Mouse (Mus musculus): ENCODE results near the gene Klhl29. TPM values are rescaled to one million over a fixed set of nuclear protein-coding genes. Genes with fewer than 3 reads are reported as not detected.
"Not testable (repeated sequence)": the region's sequence is repeated elsewhere in the genome, so short reads cannot be mapped to it uniquely, and the experiment has no call there.

Klhl29 gene
- total RNA-seq, 2 experiments from 2014 or later: not detected

DNA sequence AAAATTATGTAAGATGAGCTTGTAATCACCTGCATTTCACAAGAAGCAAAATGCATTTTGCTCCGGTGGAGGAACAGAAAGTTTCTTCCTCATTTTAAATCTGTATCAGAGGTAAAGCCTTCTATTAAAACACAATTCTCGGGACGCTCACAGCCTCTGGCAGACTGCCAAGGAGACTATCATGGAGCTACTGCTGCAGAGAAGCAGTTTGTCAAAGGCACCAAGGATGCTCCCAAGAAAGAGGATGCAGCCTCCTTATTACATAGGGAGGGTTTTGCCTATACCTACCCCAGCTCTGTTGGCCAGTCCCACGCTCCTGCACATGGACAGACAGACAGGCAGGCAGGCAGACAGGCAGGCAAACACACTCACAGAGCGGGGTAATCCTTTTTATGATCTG lies 16.4 kb downstream of the Klhl29 start:
- no peak for ATAC-seq (replicated peaks; ENCODE audit: poor library complexity, severe bottlenecking)

DNA sequence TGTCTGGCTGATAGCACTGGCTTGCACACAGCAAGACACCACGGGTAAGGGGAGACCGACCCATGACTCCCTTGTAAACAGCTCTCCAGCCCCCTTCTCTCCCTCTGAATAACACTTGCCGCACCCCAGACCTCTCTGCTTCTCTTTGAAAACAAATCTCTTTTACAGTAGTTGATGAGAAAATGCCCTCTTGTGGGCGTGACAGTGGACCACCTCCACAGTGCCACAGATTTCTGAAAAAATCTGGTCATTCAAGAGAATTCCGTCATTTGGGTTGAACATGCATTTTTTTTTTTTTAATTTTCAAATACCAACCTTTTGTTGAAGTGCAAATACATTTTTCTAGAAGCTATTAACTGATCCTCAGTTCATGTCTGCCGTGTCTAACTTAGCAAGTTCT lies 17.0 kb downstream of the Klhl29 start:
- ATAC-seq (replicated peaks; ENCODE audit: poor library complexity, severe bottlenecking): no peak

DNA sequence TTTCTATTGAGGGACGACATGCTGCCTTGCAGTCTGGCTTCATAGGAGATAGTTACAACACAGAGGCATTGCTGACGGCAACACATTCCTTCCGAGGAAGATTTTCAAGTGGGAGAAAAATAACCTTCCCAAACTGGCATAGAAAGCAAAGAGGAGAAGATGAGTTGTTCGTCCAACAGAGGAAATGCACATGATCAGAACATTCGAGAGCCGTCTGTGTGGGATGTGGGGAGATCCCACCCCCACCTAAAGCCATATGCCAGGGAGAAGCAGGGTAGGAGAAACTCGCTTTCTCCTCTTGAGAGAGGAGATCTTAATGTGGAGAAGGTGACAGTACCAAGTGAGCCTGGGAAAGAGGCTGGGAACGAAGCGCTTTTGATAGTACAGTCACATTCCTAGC lies 22.1 kb downstream of the Klhl29 start:
- ATAC-seq (replicated peaks; ENCODE audit: poor library complexity, severe bottlenecking): no peak

DNA sequence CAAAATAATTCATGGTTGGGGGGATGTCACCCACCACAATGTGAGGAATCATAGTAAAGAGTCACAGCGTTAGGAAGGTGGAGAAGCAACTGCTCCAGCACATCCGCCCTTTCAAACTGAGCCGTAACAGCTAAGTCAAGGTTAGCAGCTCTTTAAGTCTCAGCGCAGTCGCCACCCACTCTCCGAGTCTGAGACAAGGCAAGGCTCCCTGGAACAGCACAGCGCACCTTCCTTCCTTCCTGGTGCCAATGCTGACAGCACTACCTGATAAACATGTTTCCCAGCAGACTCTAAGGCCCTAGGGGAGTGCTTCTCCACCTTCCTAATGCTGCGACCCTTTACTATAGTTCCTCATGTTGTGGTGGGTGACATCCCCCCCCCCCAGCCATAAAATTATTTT lies 22.7 kb downstream of the Klhl29 start:
- ATAC-seq (replicated peaks; ENCODE audit: poor library complexity, severe bottlenecking): no peak

DNA sequence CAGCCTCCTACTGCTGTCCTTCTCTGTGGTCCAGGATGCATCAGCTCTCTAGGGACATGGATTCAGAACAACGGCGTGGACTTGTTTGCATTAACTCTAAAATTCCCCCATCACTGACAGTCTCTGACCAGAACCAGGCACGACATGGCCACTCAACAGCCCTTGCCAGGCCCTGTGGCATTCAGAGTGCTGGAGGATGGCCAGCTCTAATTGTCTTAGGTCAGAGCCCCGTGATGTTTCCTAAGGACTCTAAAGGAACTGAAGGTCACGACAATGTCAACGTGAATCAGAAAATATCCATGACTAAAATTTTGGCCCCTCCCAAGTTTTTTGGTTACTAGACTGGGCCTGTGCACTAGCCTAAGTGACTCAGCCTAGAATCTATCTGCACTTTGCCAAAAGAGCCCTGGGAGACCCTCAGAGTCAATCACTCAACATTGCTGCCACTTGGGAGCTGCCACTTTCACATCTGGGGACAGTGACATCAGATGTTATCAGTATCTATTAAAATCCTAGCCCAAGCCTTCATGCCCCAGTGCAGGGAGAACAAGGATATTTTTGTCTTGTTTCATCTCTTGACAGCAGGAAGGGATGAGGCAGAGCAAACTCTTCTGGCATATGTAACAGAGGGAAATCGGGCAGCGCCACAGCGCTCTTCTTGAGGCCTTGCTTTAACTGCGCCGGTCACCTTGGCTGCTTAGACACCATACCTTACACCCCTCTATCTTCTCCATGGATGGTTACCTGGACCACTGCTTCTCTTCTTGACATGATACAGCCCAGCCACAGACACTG lies 24.8 kb downstream of the Klhl29 start:
- no peak for ATAC-seq (replicated peaks; ENCODE audit: poor library complexity, severe bottlenecking)

DNA sequence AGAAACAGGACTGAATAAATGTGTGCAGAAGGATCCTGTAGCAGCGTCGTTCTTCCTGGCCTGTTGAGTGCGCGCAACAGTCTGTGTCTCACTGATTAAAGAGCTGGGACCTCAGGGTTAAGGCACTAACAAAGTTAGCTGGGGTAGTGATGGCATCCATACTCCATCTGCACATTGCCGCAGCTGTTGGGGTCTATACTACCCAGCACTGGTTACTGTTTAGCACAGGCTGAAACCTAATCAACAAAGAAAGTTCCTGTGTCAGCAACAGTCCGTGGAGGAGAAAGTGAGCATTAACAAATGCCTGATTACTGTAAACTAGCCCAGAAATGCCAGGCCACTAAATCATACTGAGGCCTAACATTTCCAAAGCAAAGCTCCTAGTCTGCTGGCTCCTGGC lies 30.4 kb downstream of the Klhl29 start:
- no peak for ATAC-seq (replicated peaks; ENCODE audit: poor library complexity, severe bottlenecking)

DNA sequence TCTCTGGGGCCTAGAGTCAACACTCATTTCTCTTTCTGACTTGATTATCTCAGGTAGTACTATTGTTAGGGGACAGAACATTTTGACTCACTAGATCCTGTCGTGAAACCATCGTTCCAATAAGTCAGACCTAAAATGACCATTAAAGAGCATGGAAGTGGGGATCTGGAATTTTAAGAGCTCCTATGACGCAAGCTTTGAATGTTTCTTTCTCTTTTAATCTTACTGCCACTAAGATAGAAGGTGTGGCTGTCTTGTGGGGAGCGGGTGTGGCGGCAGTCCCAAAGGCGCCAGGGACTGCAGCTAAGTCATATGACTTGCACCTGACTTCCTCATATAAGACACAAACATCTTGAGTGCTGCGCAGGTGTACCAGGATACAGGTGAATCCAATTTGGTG lies 31.0 kb downstream of the Klhl29 start:
- not testable (repeated sequence) for ATAC-seq (replicated peaks; ENCODE audit: poor library complexity, severe bottlenecking)

DNA sequence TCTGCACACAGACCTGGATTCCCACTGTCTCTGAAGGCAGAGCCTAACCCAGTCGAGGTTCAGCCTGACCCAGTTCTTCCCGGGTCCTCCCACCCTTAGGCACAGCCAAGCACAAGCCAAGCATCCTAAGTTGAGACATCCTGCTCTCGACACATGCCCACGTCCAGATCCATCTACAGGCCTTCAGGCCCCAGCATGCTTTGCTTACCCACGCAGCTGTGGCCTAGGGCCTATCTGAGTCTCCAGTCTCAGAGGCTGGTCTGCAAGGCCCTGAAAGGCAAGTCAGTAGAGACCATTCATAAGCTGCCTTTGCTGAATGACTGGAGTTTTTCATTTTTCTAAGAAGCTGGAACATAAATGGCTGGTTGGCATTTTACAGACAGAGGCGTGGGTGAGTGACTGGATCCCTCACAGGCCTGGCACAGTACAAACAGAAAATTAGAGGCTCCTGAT lies 35.3 kb downstream of the Klhl29 start:
- ATAC-seq (replicated peaks; ENCODE audit: poor library complexity, severe bottlenecking): no peak

DNA sequence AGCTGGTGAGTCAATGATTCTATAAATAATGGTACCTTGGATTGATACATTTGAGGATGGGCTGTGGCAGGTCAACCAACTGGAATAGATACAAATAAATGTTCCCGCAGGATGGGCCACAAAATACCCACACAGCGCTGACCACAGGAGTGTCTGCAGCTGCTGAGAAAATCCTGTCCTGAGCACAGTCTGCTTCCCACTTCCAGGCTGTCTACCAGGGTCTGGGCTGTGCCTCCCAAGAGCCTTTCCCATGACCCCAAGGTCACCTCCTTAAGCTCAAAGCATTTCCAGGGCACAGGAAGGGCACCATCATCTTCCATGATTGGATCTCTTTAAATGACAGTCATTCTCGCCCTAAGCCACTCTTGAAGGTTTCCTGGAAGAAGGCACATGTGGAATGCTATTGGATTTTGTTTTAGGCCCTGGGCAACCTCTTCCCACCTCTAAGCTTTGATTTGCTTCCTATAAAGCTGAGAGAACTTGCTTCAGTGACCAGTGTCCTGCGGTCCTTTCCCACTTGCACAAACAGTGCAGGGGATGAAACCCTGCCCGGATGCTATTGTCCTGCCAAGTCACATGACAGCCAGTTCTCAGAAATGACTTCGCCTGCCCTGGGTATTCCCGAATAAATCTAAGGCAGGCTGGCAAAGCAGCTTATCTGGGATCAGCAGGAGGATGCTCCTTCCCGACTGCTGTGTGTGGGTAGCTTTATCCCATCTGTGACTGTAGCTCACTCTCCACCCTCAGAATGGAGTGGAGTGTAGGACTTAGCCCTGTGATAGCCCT lies 38.4 kb downstream of the Klhl29 start:
- ATAC-seq (replicated peaks; ENCODE audit: poor library complexity, severe bottlenecking): no peak

DNA sequence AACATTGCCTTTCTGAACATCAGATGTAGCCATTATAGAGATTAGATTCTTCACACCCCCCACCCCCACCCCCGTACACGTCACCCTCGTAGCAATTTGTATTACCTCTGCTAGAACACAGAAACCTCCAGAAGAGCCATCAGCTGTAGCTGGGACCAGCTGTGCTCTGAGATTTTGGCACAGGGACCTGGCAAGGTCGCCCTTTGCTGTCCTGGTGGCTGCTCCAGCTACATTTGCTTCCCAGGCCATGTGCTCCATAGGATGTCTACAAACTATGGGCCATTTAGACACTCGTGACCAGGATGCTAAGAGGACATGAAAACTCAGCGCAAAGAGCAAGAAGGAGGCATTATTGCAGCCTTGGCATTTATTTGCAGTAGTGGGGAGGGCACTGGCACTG lies 39.2 kb downstream of the Klhl29 start:
- no peak for ATAC-seq (replicated peaks; ENCODE audit: poor library complexity, severe bottlenecking)

DNA sequence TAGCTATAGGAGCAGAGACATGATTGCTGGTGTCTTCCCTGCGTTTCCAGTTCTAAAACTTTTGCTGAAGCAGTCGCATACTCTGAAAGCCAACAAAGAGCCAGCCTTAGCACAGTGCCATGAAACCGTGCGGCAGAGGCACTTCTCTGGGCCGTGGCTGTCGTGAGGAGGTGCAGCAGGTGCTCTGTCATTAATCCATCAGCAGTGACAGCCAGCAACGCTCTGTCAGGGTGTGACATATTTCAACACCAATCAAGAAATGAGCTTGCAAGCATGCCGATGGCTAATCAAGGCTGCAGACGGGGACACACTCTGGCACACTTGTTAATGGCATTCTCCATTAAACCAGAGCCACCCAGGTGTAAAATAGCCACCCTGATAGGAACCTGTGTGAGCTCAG lies 40.5 kb downstream of the Klhl29 start:
- ATAC-seq (replicated peaks; ENCODE audit: poor library complexity, severe bottlenecking): no peak

DNA sequence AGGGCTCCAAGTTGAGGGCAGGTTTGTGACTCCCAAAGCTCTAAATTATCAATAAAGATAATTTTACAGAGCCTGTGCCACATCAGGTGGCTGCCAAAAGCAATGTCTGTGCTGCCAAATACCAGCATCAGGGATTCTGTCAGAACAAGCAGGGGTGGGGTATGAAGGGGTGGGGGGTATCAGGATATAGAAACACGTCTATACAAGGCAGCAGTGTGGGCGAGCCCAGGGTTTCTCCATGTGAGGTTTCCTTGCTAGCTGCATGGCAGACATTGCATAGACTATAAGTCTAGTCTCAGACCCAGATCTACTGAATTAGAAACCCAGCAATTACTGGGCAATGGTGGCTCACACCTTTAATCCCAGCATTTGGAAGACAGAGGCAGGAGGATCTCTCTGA lies 41.3 kb downstream of the Klhl29 start:
- ATAC-seq (replicated peaks; ENCODE audit: poor library complexity, severe bottlenecking): no peak

DNA sequence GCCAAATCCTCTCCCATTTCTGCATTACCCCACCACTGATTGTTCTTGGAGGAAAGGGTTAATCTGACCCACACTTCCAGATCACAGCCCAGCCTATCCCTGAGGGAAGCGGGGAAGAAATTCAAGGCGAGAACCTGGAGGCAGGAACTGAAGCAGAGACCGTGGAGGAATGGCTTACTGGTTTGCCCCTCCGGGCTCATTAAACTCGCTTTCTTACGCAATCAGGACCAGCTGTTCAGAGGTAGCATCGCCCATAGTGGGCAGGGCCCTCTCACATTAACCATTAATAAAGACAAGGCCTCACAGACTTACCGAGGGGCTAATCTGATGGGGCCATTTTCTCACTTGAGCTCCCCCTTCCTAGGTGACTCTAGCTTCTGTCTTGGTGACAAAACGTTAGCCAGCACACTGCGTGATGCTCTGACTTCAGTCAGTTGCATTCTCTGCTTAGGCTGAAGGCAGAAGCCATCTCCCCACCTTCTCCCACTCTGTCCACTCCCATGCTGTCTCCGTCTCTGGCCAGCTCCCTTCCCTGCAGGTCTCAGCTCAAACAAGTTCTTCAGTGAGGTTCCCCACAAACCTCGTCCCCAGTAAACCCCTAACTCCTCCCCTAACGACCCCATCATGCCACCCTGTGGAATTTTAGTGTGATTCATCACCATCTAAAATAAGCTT lies 43.5 kb downstream of the Klhl29 start:
- ATAC-seq (replicated peaks; ENCODE audit: poor library complexity, severe bottlenecking): no peak

DNA sequence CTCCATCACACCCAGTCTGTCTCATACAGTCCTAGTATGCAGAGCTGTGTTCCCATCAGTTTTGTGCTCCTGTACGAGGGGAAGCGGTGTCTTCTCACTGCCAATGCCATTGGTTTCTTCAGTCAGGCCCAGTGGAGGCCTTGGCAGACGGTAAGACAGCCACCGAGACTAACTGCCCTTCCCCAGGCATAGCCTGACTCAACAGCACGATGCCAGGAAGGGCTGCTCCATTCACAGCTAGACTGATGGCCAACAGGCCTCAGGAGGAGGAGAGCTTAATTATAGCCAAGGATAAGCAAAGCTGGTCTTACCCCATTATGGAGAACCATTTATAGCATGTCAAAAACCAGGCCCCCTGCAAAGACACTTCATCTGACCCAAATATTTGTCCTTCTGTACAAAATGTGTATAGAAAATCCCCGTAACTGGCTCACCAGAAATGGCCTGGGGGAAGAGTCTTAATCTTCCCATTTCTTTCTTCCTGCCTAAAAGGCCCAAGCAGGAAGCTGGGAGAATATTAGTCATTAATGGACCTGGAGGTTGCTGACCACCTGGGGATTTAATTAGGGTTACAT lies 44.9 kb downstream of the Klhl29 start:
- ATAC-seq (replicated peaks; ENCODE audit: poor library complexity, severe bottlenecking): no peak

DNA sequence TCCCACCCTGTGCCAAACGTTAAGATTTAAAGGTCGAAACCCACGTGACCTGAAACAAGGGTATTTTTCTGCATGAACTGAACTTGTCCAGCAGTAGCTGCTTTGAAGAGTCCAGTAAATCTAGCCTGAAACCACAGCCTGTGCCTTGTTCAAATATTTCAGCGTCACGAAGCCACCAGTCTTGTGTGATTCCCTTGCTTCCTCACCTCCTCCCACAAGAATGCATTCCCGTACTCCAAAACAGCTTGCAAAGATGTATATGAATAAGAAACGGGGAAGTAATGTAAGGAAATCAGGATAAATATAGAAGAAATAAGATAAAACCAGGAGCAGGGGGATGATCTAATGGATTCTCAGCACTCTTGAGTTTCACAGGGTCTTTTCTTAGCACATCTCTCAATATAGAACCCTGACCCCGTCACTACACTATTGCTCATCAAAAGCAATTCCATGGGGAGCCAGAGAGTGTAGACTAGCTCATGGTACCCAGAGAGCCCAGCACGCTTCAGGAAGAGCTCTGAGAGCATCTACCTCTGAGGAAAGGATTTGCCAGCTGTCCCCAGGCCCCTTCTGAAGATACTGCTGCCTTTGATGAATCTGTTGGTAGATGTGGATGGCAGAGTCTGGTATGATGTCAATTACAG lies 52.9 kb downstream of the Klhl29 start:
- no peak for ATAC-seq (replicated peaks; ENCODE audit: poor library complexity, severe bottlenecking)

DNA sequence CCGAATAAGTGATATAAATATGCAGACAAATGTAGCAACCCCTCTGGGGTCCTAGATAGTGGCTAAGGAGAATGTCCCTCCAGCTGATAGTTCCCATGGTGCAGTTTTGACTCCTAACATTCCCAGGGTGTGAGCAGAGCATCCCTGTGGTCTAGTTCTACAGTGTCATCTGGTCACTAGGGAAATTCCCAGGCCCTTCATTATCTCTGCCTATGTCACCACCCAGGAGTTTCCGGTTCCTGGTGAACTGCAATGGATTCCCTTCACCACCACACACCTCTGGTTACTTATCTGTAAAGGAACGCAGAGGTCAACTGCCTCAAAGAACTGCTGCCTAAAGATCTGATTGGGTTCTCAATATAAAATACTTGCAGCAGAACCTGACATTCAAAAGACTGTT lies 54.5 kb downstream of the Klhl29 start:
- ATAC-seq (replicated peaks; ENCODE audit: poor library complexity, severe bottlenecking): no peak

DNA sequence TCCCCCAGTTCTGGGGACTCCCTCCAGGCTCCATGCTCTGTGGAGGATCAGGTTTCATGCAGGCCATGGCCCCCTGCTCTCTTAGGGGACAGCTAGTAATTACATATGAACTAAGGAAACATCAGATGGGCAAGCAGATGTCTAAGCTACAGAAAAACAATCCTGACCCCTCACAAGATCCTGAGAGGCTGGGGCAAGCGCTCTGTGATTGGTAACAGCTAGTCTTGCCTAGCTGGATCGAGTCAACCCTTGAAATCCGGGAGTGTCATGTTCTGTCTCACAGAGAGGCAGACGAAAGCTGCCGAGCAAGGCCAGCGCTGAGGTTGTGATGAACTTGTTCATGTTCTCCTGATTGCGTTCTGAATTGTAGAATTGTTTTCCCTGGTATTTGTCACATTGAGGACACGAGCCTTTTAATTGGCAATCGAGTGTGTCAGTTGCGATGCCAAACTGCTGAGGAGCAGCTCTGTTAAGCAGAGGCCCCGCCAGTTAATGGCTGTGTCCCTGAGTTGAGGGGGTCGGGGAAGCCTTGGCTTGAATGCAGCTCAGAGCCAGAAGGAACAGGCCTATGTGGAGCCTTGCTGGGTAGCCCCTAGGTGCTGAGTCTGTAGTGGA lies 56.0 kb downstream of the Klhl29 start:
- ATAC-seq (replicated peaks; ENCODE audit: poor library complexity, severe bottlenecking): no peak

DNA sequence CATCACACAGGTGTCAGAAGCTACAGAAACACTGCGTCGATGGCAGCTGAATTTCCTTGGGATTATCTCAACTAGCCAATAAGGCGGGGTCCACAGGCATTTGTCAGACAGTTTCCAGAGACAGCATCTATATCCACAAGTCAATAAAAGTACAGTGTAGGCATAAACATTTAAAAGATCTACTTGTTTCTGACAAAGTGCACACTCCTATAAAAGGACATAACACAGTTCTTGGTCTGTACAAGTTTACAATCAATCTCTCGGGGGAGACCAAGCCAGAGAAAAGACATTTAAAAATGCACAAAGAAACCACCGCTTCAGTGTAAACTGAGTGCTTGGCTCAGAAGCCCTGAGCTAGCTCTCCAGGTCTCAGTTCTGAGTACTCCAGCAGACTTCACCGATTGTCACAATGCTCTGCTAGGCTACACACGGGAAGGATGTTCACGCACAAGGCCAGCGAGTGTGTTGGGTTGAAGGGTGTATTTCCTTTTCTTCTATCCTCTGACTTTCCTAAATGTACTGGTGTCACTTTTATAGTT lies 59.4 kb downstream of the Klhl29 start:
- ATAC-seq (replicated peaks; ENCODE audit: poor library complexity, severe bottlenecking): no peak

DNA sequence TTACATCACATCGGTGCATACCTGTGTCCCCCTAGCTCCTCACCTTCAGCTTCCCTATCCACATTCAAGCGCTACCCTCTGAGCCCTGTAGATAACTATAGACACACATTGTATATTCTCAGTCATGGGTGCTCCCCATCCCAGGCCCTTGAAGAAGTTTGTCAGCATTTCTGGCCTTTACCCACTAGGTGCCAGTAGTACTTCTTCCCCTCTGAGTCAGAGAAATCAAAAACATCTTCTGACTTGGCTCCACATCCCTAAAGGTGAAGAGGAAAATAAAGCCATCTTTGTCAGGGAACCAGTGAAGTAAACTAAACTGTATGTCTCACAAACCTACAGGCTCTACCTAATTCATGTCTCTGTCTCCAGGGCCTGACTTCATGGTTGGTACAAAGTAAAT lies 67.6 kb downstream of the Klhl29 start:
- ATAC-seq (replicated peaks; ENCODE audit: poor library complexity, severe bottlenecking): no peak

DNA sequence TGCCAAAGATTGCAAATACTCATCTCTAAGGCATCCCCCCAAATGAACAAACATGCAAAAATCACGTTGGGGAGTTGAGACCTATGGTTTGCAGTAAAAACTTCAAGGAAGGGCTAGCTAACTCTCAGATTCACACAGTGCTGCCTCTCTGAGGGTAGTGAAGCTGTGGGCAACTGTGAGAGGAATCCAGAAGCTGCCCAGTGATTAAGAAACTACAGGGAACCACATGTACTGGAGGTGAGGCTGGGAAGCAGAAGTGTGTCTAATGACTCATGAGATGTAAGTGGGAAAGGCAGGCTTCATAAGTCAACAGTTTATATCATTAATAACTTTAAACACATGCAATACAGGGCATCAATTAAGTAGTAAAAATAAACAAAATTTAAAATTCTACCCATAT lies 70.0 kb downstream of the Klhl29 start:
- no peak for ATAC-seq (replicated peaks; ENCODE audit: poor library complexity, severe bottlenecking)
